Mouse (Mus musculus): ENCODE data around the gene Gfm1.

The Gfm1 gene

DNA sequence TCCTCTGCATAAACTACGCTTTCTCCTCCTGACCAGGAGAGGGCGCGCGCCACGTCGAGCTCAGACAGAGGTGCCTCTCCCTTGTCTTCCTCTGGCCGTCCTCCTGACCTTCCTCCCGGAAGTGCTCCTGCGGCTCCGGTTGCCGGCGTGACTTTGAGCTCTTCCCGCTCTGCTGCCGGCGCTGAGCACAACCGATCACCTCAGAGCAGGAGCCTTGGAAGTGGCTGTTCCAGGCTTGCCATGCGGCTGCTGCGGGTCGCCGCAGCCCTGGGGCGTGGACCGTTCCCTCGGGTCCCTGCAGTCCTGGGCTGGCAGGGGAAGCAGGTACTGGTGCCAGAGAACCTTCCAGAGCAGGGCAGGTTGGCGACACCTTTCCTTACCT, at the start of gene Gfm1:
Gene Gfm1, plus strand, starts transcription at position 98 of the 382 bp plus-strand sequence.
- peak; percentile 81 to 87 for DNase-seq (ENCODE audit: low spot score in 2 of 2)

DNA sequence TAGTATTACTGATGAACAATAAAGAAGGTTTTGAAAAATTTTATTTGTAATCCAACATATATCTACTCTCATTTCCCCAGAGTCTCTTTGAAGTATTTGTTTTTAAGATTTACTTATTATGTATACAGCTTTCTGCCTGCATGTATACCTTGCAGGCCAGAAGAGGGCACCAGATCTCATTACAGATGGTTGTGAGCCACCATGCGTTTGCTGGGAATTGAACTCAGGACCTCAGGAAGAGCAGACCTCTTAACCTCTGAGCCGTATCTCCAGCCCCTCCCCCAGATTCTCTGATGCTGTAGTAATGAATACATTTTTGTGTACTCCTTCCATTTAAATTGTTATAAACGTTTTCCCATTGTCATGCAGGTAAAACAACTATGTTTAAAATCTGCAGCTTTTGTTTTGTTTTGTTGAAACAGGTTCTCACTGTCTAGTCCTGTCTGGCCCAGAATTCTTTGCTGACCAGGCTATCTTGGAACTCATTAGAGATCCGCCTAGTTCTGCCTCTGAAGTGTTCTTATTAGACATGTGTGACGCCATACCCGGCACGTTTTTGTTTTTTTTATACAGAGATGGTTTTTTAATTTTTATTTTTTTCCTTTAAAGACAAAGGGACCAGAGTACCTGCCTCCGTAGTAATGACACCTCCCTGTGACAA, 428 bp upstream of the Gfm1 start:
- DNase-seq (ENCODE audit: low spot score in 2 of 2): no peak

DNA sequence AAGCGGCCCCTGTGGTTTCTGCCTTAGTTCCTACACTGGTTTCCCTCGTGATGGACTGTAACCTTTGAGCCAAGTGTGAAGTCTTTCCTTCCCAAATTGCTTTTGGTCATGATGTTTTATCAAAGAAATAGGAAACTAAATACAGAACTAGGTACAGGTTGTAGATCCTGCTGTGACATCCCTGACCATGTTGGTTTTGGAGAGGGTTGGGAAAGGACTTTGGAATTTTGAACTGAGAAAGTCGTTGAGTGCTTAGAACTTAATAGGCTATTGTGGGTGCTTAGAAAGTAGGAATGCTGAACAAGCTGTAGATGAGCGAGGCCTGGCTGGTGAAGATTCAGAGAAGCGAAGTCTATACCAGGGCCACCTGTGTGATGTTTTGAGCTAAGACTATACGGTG, 4.1 kb downstream of the Gfm1 start:
- no peak for DNase-seq (ENCODE audit: low spot score in 2 of 2)

DNA sequence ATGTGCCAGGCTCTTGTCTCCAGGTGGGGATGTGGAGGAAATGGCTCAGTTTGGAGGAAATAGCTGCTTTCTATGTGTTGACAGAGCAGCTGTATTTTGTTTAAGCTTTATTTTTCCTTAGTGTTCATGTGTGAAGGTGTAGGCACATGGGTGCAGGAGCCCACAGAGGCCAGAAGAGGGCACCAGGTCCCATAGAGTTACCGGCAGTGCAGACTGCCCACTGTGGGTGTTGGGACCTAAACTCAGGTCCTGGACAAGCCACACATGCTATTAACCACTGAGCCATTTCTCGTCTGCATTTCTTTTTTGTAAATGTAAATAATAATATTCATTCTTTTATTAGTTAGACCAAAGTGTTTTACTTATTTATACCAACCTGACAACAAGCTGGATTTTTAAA, 17.2 kb downstream of the Gfm1 start:
- DNase-seq (ENCODE audit: low spot score in 2 of 2): no peak

DNA sequence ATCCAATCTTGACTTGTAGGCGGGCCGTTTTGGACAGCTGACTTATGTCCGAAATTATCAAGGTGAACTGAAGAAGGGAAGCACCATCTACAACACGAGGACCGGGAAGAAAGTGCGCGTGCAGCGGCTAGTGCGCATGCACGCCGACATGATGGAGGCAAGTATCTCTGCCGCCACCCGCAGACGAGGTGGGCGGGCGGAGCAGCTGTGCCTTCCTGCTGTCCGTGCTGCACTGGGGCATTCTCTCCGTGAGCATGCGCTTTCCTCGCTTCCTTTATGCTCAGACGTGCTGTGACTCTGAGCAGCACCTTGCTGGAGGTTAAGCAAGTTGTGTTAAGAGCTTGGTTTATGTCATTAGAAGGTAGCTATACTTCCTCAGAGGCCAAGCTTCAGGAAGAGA, 19.8 kb downstream of the Gfm1 start:
- DNase-seq (ENCODE audit: low spot score in 2 of 2): no peak

DNA sequence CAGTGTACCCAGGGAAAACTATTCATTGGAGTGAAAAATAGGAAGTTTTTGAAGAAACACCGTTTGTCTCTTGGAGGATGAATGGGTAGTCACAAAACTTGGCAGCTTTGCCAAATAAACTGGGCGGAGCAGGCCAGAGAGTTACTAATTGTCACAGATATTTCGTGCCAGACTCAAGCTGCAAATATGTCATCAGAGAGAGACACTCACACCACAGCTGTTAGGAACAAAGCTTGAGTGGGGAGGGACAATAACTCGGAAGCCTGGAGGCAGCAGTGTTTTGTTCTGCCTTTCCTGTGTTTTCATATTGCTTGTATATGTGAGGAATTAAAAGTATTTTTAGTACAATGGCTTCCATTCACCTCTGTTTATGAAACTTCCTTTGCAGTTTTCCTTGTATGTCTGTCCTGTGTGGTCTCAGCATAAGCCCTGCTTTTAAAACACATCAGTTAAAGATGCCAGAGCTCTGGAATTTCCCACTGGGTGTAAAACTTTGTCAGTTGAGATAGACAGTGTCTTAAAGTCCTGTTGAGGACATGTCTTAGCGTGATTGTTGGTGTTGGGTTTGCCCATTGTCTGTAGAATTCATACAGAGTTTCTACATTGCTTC, 20.8 kb downstream of the Gfm1 start:
- no peak for DNase-seq (ENCODE audit: low spot score in 2 of 2)

DNA sequence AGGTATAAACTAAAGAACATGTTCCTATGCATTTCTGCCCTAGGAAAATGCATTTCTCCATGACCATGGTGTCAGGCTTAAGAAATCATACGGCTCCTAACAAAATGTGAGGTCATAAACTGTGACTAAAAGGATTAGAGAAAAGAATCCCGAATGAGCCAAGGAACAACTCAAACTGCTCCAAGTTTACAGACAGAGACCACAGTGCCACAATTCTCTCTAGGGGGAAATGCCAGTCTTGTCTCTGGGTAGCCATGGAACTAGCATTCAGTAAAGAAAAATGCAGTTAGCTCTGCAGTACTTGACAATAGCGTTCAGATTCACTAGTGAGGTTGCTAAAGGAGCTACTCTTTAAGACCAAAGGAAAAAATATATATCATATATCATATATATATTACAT, 30.0 kb downstream of the Gfm1 start:
- DNase-seq (ENCODE audit: low spot score in 2 of 2): no peak

DNA sequence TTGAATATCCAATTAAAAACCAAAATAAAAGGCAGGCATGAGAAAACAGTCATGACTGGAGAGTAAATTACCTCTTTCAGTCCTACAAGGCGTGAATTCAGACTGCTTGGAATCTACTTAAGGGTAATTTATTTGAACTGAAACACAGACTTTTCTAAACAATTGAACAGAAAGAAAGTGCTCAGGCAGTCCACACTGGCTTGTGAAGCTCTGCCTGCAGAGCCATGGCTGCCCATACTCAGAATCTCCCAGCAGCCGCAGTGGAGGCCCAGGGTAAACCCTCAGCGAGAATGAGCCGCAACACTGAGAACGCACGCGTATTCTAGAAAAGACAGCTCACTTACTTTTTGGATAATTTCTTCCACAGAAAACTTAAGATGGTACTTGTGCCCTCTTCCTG, 32.1 kb downstream of the Gfm1 start:
- DNase-seq (ENCODE audit: low spot score in 2 of 2): no peak

DNA sequence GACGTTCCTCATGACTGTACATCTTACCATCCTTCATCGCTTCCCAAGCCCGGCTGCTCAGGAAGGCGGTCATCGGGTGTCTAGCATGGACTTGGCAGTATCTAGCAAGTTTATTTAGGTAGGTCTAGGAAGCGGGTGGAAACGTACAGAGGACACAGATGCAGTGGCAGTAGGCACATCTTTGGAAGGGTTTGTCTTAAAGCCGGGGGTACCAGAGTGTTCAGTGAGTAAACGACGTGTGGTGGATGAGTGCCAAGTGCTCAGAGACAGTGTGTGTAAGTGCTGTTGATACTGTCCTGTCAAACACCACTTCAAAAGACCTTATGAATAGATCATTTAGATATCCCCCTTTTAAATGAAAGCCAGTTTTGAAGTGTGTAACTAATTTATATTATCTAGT, 32.7 kb downstream of the Gfm1 start:
- no peak for DNase-seq (ENCODE audit: low spot score in 2 of 2)

DNA sequence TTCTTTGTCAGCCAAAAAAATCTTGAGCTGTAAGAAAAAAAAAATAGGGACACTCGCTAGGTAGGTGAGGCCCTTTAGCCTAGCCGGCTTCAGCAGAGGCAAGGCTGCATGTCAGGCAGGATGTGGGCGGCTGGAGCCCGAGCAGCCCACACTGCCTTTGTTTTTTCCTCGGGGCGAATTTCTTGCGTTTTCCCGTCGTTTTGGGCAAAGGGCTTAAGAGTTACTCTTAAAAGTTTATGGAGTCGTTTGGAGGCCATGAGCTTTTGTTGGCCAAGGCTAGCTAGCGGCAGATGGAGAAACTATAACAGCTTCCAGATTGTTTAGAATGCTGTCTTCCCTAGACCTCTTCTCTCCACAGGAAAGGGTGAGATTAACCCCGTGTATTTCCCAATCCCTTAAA, 33.1 kb downstream of the Gfm1 start:
- DNase-seq (ENCODE audit: low spot score in 2 of 2): no peak

DNA sequence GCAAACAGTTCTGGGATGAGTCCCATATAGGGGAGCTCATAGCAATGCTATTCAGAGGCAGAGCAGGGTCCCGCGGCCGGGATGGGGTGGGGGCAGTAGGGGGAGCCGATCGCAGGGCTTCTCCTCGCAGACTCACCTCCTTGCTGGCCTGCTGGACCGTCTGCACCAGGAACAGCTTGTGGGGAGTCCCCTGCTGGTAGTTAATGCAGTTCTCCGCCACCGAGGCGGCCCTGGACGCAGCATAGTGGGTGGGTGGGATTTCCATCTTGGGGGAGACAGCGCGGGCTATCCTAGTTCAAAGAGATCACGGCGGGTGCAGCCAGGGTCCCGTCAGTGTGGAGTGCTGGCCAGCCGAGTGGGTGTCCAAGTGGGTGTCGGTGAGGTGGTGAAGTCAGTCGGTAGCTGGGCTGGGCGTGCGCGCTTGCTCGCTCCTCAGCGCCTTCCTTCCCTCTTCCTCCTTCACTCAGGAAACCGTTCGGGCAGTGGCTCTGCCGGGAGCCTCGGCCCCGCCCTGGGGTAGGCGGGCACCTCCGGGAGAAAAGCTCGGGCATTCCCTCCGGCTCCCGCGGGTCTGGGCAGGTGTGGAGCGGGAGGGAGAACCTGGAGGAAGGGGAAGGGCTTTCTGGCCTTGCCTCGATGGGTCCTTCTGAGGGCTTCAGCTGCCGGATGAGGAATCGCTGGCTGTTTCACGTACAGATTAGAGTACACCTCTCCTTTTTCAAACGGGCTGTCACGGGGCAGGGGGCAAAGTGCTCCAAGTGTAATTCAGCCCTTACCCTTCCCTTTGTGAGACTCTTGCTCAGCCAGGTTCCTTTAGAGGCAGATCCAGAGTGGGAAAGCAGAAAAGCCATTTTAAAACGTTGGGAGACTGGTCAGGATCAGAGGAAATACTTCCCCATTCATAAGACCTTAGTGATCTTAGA, 33.8 kb downstream of the Gfm1 start, which contains the start of gene Lxn:
Gene Lxn, minus strand, starts transcription at position 477 of the 923 bp plus-strand sequence.
- peak; percentile 60 to 81 for DNase-seq (ENCODE audit: low spot score in 2 of 2)

DNA sequence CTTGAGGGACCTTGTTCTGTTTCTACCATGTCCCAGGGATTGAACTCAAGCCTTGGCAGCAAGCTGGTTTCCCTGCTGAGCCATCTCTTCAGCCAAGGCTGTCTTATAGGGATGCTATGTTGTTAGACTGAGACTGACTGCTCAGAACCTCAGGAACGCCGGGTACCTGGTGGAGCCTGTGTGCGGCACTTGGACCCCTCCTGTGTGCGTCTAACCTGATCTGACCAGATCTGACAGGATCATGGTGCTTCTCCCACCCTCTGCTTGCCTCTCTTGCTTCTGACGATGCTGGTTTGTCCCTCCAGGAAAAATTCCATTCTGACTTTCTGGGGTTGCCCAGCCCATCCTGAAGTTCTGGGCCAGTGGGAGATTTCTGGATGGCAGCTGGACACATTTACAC, 36.7 kb downstream of the Gfm1 start:
- no peak for DNase-seq (ENCODE audit: low spot score in 2 of 2)

DNA sequence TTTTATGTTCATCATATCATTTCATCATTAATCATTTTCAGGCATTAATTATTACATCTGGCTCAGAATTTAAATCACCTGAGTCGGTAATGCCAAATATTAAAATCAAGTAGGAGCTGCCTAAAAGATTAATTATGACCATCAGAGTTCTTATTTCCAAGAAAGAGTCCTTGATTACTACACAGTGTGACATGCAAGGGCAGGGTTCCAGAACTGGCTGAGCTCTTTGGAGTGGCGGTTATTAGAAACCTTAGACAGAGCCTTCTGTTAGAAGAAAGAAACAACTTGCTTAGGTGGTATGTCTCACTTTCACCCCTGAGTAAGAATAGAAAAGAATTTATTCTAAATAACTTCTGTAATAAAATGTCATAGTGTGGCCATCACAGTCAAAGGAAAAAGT, 37.4 kb downstream of the Gfm1 start:
- no peak for DNase-seq (ENCODE audit: low spot score in 2 of 2)

DNA sequence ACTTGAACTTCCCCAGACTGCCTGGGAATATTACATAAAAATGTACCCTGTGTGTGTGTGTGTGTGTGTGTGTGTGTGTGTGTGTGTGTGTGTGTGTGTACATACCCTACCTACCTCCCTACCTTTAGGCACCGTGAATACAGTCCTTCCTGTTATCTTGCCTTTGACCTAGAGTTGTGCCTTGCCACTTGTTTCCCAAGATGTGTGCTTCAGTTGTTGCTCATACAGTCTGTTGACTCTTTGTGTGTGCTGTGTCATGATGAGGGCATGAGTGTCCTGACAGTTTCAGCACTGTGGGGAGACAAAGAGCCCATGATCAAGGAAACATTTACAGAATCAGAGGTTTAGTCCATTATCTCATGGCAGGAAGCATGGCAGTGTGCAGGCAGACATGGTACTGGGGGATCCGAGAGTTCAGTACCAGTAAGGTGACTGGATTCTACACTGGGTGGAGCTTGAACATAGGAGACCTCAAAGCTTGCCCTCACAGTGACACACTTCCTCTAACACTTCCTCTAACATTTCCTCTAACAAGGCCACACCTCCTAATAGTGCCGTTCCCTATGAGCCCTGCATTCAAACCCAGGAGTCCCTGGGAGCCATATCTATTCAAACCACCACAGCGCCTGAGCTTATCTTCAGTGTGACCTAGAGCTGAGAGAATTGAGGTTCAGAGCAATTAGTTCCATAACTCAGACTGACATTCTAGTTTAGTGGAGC, 41.7 kb downstream of the Gfm1 start:
- DNase-seq (ENCODE audit: low spot score in 2 of 2): no peak

DNA sequence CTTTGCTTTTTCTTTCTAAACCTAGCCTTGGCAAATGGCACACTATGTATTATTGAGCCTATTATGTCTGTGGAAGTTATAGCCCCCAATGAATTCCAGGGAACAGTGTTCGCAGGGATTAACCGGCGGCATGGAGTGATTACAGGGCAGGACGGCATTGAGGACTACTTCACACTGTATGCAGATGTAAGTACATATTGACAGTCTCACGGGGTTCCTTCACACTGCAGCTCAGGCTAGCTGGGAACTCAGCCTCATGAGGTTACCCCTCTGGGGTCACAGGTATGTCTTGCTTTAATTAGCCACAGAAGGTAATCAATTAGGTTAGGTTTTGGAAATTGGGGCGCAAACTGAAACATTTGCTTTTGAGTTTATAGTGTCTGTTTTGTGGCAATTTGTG, 43.5 kb downstream of the Gfm1 start:
- no peak for DNase-seq (ENCODE audit: low spot score in 2 of 2)

DNA sequence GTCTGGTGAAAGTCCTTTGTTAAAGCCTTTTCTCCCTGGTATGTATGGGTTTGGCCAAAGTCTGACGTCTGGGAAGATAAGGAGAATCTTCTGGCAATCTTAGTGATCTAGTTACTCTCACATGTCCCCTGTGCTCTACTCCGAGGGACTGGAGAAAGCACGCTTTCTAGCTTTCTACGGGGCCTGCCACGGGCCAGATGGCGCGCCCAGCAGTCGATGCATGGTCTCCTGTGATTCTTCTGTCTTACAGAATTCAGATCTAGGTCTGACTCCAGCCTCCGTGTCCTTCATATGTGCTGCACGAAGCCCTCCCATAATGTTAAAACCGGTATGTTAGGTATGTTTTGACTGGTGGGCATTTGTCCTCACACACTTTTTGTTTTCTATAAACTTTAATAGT, 49.9 kb downstream of the Gfm1 start:
- no peak for DNase-seq (ENCODE audit: low spot score in 2 of 2)

DNA sequence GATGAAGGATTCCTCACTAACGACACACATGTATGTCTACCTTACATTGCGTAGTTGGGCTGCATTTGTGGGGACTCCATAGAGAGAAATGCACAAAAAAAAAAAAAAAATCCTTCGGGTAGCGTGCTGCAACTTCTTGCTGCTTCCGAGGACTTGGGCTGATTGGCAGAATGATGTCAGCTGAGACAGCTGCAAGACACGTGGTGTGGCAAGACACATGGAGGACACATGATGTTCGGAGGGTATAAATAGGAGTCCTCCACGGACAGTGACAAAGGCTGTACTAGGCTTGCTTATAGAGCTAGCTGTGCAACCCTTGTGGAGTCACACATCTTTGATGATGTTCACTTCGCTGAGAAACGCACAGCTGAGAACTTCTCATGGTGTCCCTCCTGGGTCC, 52.5 kb downstream of the Gfm1 start:
- DNase-seq (ENCODE audit: low spot score in 2 of 2): no peak

DNA sequence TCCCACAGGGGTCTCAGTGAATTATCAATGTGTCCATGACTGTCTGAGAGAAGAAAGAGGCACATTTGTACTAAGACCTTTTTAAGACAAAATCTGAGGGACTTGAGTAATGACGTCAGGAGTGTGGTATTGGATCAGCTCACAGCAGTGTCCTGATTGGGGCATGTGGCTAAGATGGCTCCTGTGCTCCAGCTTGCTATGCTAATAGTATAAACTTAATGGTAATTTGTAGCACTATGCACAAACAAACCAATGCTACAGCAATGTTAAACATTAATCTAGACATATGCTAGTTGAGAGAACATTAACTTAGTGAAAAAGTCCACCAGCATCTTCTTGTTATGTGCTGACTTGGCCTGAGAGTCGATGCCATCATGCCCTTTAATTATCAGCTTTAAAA, 55.3 kb downstream of the Gfm1 start:
- no peak for DNase-seq (ENCODE audit: low spot score in 2 of 2)

DNA sequence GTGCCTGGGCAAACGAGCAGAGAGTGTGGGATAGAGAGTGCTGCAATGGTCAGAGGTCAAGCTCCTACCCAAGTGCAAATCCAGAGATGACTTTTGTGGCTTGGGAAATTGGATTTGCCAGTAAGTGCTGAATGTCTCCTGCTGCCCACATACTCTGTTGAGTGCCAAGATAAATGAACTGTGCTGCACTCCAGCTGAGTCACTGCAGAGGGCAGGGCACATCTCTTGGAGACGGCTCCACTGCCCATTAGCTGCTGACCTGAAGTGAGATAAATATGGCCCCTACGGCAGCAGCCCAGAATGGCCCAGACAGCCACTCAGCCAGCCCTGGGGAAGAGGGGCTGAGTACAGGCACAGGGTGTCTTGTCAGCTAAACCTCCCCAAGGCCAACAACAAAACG, 60.3 kb downstream of the Gfm1 start:
- no peak for DNase-seq (ENCODE audit: low spot score in 2 of 2)

DNA sequence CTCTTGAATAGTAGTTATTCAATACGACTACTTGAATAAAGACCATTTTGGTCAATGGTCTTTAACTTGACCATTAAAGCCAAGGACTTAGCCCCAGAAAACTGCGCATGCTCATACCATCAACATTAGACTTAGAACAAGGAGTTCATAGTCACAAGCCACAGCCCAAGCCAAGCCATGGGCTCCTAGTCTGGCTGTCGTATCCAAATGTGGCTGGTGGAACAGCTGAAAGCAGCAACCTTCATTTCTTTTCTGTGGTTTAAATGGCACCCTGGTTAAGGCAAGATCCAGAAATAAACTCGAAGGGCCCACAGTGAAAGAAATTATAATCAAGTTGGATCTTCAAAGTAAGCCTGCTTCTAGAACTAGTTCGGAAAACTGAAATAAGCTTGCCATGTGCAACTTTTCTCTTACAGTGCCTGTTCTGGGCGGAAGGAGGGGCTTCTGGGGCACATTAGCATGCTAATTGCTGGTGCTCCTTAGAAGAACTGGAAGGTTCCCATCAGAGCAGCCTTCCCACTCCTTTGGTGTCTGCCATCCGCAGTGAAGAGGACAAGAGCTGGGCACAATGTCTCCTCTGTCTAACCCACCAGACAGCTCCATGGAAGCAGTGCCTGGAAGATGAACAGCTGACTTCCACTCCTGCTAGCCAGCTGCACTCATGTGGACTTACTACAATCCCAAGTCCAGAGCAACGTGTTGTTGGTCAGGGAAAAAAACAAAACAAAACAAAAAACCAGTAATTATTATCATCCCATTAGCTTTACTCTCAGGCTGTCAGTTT, 62.4 kb downstream of the Gfm1 start:
- no peak for DNase-seq (ENCODE audit: low spot score in 2 of 2)

DNA sequence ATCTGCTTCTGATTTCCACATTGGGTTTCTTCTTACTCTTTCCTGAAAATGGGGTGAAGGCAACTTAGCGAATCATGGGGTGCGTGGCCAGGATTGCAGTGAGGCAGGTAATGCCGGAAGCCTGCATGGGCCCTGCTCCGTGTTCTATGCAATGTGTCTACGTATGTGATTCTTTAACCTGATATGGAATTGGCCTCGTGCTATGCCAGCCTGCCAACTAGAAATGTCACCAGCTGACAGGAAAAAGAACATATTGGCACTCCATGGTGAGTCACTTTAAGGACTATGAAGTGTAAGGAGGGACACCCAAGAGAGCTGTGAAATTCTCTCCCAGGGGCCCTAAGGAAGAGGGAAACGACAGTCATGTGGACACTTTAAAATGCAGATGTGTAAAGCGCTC, 63.2 kb downstream of the Gfm1 start:
- no peak for DNase-seq (ENCODE audit: low spot score in 2 of 2)

Data from urinary bladder, postnatal 36 days (tissue).